Mouse (Mus musculus) forebrain, embryonic 11.5 days (tissue): ENCODE measurements around the gene Ndnf. TPM values are rescaled to one million over a fixed set of nuclear protein-coding genes. Genes with fewer than 3 reads are reported as not detected.

ENCODE experiments used
- polyA plus RNA-seq: library from polyadenylated mRNA; unstranded; fragments of >200 nt; fragmentation: Nextera tagmentation; extraction: Ambion mirVana; gene quantifications from 2 replicates; pipeline ENCODE4 v1.2.1, GENCODE M21; 2014

Ndnf gene
- polyA plus RNA-seq, 1 experiment from 2014 or later: 6.5 TPM

Other genes with a start within 250 kb of the Ndnf start
- gene Tnip3, start 146.3 kb upstream of the Ndnf start, polyA plus RNA-seq: 0.17 TPM in 1 of 2 replicates, not detected in the other
- gene Prdm5, start 107.4 kb downstream of the Ndnf start, polyA plus RNA-seq: 15.2 and 16.0 TPM in 2 replicates